In the genomic region with DNA sequence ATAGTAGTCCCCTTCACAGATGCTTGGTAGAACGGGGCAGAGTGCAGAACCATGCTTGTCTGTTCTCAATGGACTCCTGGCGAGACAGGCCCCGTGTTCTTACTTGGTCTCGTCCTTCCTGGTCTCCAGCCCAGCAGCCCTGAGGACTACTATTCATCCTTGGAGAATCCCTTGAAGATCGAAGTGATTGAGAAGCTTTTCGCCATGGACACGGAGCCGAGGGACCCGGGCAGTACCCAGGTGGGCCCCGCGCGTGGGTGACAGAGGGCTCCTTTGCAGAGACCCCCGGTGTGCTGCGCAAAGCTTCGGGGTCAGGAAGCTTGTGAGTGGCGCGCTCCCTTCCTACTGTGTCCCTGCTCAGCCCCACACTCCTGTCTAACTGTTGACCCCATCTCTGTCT, we compare ENCODE assay signal across 14 mouse cellular contexts.
"Had no signal": no experiment of that assay in that cellular context is flagged by ENCODE, and none has a peak within 500 bp of the region (broad histone marks: within the 10 kb centered on the region; RNA-seq: fewer than 3 reads in every experiment).

No protein-coding gene starts in this region.

- H3K4me3 ChIP-seq: limb, embryonic 13.5 days; liver, embryonic 15.5 days; lung, embryonic 15.5 days; midbrain, embryonic 13.5 days; myocyte; neural tube, embryonic 15.5 days had no signal

- H3K4me1 ChIP-seq: liver, embryonic 15.5 days; lung, embryonic 15.5 days; midbrain, embryonic 13.5 days; neural tube, embryonic 15.5 days had no signal

- H3K9me3 ChIP-seq: limb, embryonic 13.5 days; liver, embryonic 15.5 days; lung, embryonic 15.5 days; midbrain, embryonic 13.5 days; neural tube, embryonic 15.5 days had no signal

- H3K27me3 ChIP-seq: limb, embryonic 13.5 days; liver, embryonic 15.5 days; lung, embryonic 15.5 days; midbrain, embryonic 13.5 days; neural tube, embryonic 15.5 days had no signal

- H3K36me3 ChIP-seq: limb, embryonic 13.5 days; liver, embryonic 15.5 days; lung, embryonic 15.5 days; midbrain, embryonic 13.5 days; neural tube, embryonic 15.5 days had no signal

- H3K9ac ChIP-seq: limb, embryonic 13.5 days; liver, embryonic 15.5 days; lung, embryonic 15.5 days; midbrain, embryonic 13.5 days; neural tube, embryonic 15.5 days had no signal

- DNase-seq: kidney, adult 8-10 months; layer of hippocampus, adult 9-11 months; layer of hippocampus, postnatal 36 days; lung, postnatal 14 days; right cerebral cortex, adult 18-20 months; right cerebral cortex, postnatal 25 days; thymus, adult 18-20 months had no signal

- H3K27ac ChIP-seq: limb, embryonic 13.5 days; liver, embryonic 15.5 days; lung, embryonic 15.5 days; midbrain, embryonic 13.5 days; neural tube, embryonic 15.5 days had no signal

- ATAC-seq: intestine, postnatal 0 days; midbrain, embryonic 13.5 days had no signal

- H3K4me2 ChIP-seq: limb, embryonic 13.5 days; liver, embryonic 15.5 days; lung, embryonic 15.5 days; midbrain, embryonic 13.5 days; neural tube, embryonic 15.5 days had no signal
